Comparison of ENCODE assay signal across 8 mouse cellular contexts in genomic region chr13:23581408-23582218, GRCm38 (mm10). TPM values are rescaled to one million over a fixed set of nuclear protein-coding genes. Genes with fewer than 3 reads are reported as not detected.
A peak's percentile ranks its signal among the peaks of the same experiment; 100 is the strongest.
DNase-seq lines count a peak whose midpoint lies in the region; ATAC-seq lines count a peak whose summit lies in the region.

Hist1h4d (plus strand) TSS chr13:23581598.

- H3K4me1 ChIP-seq in hindbrain, embryonic 12.5 days, result peaks cover 30% of the 10 kb centered on the region

- H3K27ac ChIP-seq in hindbrain, embryonic 12.5 days, result peak within 1 kb of the TSS; percentile 84

- peak; percentile 96 for DNase-seq in Muller cell, postnatal 12 days (ENCODE audit: inconsistent ontology term)
- peak; percentile 98 to 99 for DNase-seq in cerebellum, postnatal 10 days
- peak; percentile 95 to 97 for DNase-seq in frontal cortex, postnatal 10 days (ENCODE audit: low spot score in 2 of 2)
- peak; percentile 93 to 97 for DNase-seq in layer of hippocampus, postnatal 25 days (ENCODE audit: extremely low spot score in 1 of 2, low spot score in 1 of 2)
- peak; percentile 99 for DNase-seq in lung, postnatal 25 days (ENCODE audit: low spot score)
- peak; percentile 98 for DNase-seq in retina, embryonic 14.5 days (ENCODE audit: low spot score)
- DNase-seq in thymus, postnatal 4 days, result peak; percentile 91

- peak within 1 kb of the TSS; percentile 51 for H3K4me3 ChIP-seq in hindbrain, embryonic 12.5 days

- H3K9me3 ChIP-seq in hindbrain, embryonic 12.5 days (replicated peaks), result no peaks in the 10 kb centered on the region

- no peaks in the 10 kb centered on the region for H3K36me3 ChIP-seq in hindbrain, embryonic 12.5 days

- under 1% methylated on average over 43 of the region's 43 CpGs for WGBS in hindbrain, embryonic 12.5 days

- peak; percentile 88 for ATAC-seq in hindbrain, embryonic 12.5 days (ENCODE audit: low FRiP score)

- H3K27me3 ChIP-seq in hindbrain, embryonic 12.5 days, result no peaks in the 10 kb centered on the region

- peak within 1 kb of the TSS; percentile 68 for H3K9ac ChIP-seq in hindbrain, embryonic 12.5 days

- peak within 1 kb of the TSS; percentile 87 for H3K4me2 ChIP-seq in hindbrain, embryonic 12.5 days (replicated peaks)

RNA-seq across cellular contexts. Expression of gene Hist1h4d, which starts in this region (rescaled TPM):
- 66.9 and 82.3 TPM in 2 replicates for polyA plus RNA-seq in hindbrain, embryonic 12.5 days (2016; fragmentation: Nextera tagmentation; extraction: Ambion mirVana)
- 100 to 1,000 TPM; 129 to 153 TPM for total RNA-seq in layer of hippocampus, postnatal 25 days (2021)

Comparison
In these comparisons a context has a peak if more than half of its experiments do, and no peak if none do; other contexts are left out.
1. Peak in every context shown above with its lines: DNase-seq, ATAC-seq, H3K4me3 ChIP-seq and H3K27ac ChIP-seq.